Mouse (Mus musculus) ovary, postnatal 36 days (tissue): ENCODE results near the gene Twsg1.

Experiments used
- DNase-seq: peaks from one replicate; pipeline ENCODE4 v3.0.0; 2022; ENCODE audit warnings: low spot score, mixed read lengths

Gene Twsg1

GRCm38 (mm10) chr17:65931525-65931924, 19.5 kb downstream of the Twsg1 start:
- DNase-seq, result no peak

GRCm38 (mm10) chr17:65930960-65931359, 20.1 kb downstream of the Twsg1 start:
- no peak for DNase-seq

GRCm38 (mm10) chr17:65930158-65930826, 20.7 kb downstream of the Twsg1 start:
- no peak for DNase-seq

- DNase-seq, result no peak
Measured at GRCm38 (mm10) chr17:65929319-65929978, 21.6 kb downstream of the Twsg1 start.

- DNase-seq, result no peak
Measured at GRCm38 (mm10) chr17:65927077-65927476, 23.9 kb downstream of the Twsg1 start.

GRCm38 (mm10) chr17:65924218-65924617, 26.8 kb downstream of the Twsg1 start:
- no peak for DNase-seq

- DNase-seq, result no peak
Measured at GRCm38 (mm10) chr17:65921975-65922374, 29.1 kb downstream of the Twsg1 start.

- no peak for DNase-seq
Measured at GRCm38 (mm10) chr17:65919235-65919634, 31.8 kb downstream of the Twsg1 start.

GRCm38 (mm10) chr17:65916135-65916668, 34.8 kb downstream of the Twsg1 start:
- peak; percentile 85 for DNase-seq

GRCm38 (mm10) chr17:65914083-65914482, 36.9 kb downstream of the Twsg1 start:
- no peak for DNase-seq

GRCm38 (mm10) chr17:65912202-65912601, 38.8 kb downstream of the Twsg1 start:
- no peak for DNase-seq

- DNase-seq, result no peak
Measured at GRCm38 (mm10) chr17:65911285-65912069, 39.5 kb downstream of the Twsg1 start.

GRCm38 (mm10) chr17:65908270-65908669, 42.8 kb downstream of the Twsg1 start:
- no peak for DNase-seq

GRCm38 (mm10) chr17:65906895-65907401, 44.1 kb downstream of the Twsg1 start:
- no peak for DNase-seq

GRCm38 (mm10) chr17:65906313-65906894, 44.6 kb downstream of the Twsg1 start:
- no peak for DNase-seq

GRCm38 (mm10) chr17:65905241-65905640, 45.8 kb downstream of the Twsg1 start:
- no peak for DNase-seq

GRCm38 (mm10) chr17:65903826-65904225, 47.2 kb downstream of the Twsg1 start:
- no peak for DNase-seq

- DNase-seq, result no peak
Measured at GRCm38 (mm10) chr17:65903011-65903410, 48.0 kb downstream of the Twsg1 start.

GRCm38 (mm10) chr17:65902281-65902680, 48.7 kb downstream of the Twsg1 start:
- DNase-seq, result no peak

- DNase-seq, result no peak
Measured at GRCm38 (mm10) chr17:65896016-65896415, 55.0 kb downstream of the Twsg1 start.

- DNase-seq, result no peak
Measured at GRCm38 (mm10) chr17:65889476-65889875, 61.5 kb downstream of the Twsg1 start.

- DNase-seq, result no peak
Measured at GRCm38 (mm10) chr17:65886571-65886970, 64.5 kb downstream of the Twsg1 start.
